Mouse (Mus musculus): ENCODE measurements around the gene Prpsap2.

DNA sequence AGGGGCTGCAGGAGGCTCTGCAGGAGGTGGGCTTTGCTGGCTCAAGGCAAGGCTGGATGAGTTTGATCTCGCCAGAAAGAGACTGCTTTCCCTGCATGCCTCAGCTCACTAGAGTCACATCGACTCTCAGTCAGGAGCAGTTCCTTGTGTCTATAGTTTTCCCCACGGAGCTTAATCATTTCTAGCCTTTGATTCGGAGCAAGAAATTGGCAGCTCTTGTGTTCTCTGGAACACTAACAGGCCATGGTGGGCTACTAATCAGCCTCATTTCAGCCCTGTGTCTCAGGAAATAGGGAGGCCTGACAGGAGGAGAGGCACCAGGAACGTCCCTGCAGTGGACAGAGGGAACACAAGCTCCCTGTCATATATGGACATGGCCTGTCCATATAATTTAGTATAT lies 43.9 kb downstream of the Prpsap2 start:
- TF ChIP-seq GATA1 (IDR thresholded peaks at IDR 0.05; ENCODE audit: low read length) (no peak), TAL1 (IDR thresholded peaks at IDR 0.05; ENCODE audit: low read length) (no peak)

Measured in erythroblast, embryonic 14.5 days (primary cell).